Mouse (Mus musculus) MN1 (cell line): ENCODE measurements around the gene Cenpi.
A peak's percentile ranks its signal among the peaks of the same experiment; 100 is the strongest.

ENCODE experiments used
- DNase-seq: peaks from one replicate; pipeline ENCODE4 v3.0.0-alpha.2; 2016; ENCODE audit warnings: low spot score

Gene Cenpi

GRCm38 (mm10) chrX:134365421-134365820 is 57.5 kb downstream of the Cenpi start:
- no peak for DNase-seq

- no peak for DNase-seq
Observed at GRCm38 (mm10) chrX:134366547-134366946, 58.7 kb downstream of the Cenpi start.

- peak; percentile 9 for DNase-seq
Observed at GRCm38 (mm10) chrX:134371279-134371678, 63.4 kb downstream of the Cenpi start.

- no peak for DNase-seq
Observed at GRCm38 (mm10) chrX:134374190-134374589, 66.3 kb downstream of the Cenpi start.

- DNase-seq, result no peak
Observed at GRCm38 (mm10) chrX:134384896-134385295, 77.0 kb downstream of the Cenpi start.

GRCm38 (mm10) chrX:134398972-134399371 is 91.1 kb downstream of the Cenpi start:
- DNase-seq, result no peak

GRCm38 (mm10) chrX:134403863-134404583 is 96.1 kb downstream of the Cenpi start, which contains the start of gene Drp2:
Gene Drp2, plus strand, starts transcription at chrX:134404551.
- DNase-seq, result no peak

GRCm38 (mm10) chrX:134404584-134404955 is 96.7 kb downstream of the Cenpi start:
- no peak for DNase-seq

GRCm38 (mm10) chrX:134409354-134409900 is 101.5 kb downstream of the Cenpi start:
- no peak for DNase-seq

GRCm38 (mm10) chrX:134412096-134412495 is 104.2 kb downstream of the Cenpi start:
- no peak for DNase-seq
